Mouse (Mus musculus) thymus, adult 2 months (tissue): ENCODE results near the gene Zbtb3. TPM values are rescaled to one million over a fixed set of nuclear protein-coding genes. Genes with fewer than 3 reads are reported as not detected.

Experiments
- DNase-seq: peaks from one replicate; pipeline ENCODE4 v3.0.0; 2021
- H3K27ac ChIP-seq: fragments of 200-500 bp; 2 replicates; pipeline ENCODE4 v1.5.1; 2012; ENCODE audit warnings: low read length, control low read depth; ENCODE audit not compliant: control insufficient read depth, insufficient read depth
- H3K27me3 ChIP-seq: fragments of 200-500 bp; 2 replicates; pipeline ENCODE4 v1.6.1; 2012; ENCODE audit warnings: mild to moderate bottlenecking, low read length, moderate library complexity, mixed read lengths; ENCODE audit not compliant: control insufficient read depth, insufficient read depth
- H3K36me3 ChIP-seq: fragments of 200-500 bp; 2 replicates; pipeline ENCODE4 v1.6.1; 2012; ENCODE audit warnings: mild to moderate bottlenecking, low read length, moderate library complexity; ENCODE audit not compliant: control insufficient read depth, insufficient read depth
- H3K4me1 ChIP-seq: fragments of 200-500 bp; replicated peaks from 2 replicates; pipeline ENCODE4 v1.6.1; 2012; ENCODE audit warnings: low read length; ENCODE audit not compliant: control insufficient read depth, insufficient read depth
- H3K4me3 ChIP-seq: fragments of 200-500 bp; 2 replicates; pipeline ENCODE4 v1.5.1; 2012; ENCODE audit warnings: mild to moderate bottlenecking, low read length, control low read depth, moderate library complexity; ENCODE audit not compliant: control insufficient read depth, insufficient read depth
- CTCF ChIP-seq: fragments of 200-500 bp; IDR thresholded peaks from 2 replicates; pipeline ENCODE4 v1.5.1; 2012; ENCODE audit warnings: mild to moderate bottlenecking, control low read depth, low read length, moderate library complexity, borderline replicate concordance; ENCODE audit not compliant: control insufficient read depth, poor library complexity, insufficient read depth; ENCODE audit errors: extremely low read depth
- POLR2A ChIP-seq: fragments of 200-500 bp; IDR thresholded peaks from 2 replicates; pipeline ENCODE4 v1.6.1; 2012; ENCODE audit warnings: mild to moderate bottlenecking, low read length, control low read depth, moderate library complexity; ENCODE audit not compliant: control insufficient read depth, poor library complexity, insufficient read depth; ENCODE audit errors: extremely low read depth
- WGBS: fragments of 180-500 bp; shearing (Covaris S2); methylation state at CpG from one replicate; pipeline ENCODE4 v1.1.7; 2018; 5-methylcytosine and 5-hydroxymethylcytosine counted together
- polyA plus RNA-seq: library from polyadenylated mRNA; depleted of rRNA; stranded (reverse); fragments of >200 nt; gene quantifications from 2 replicates; pipeline ENCODE4 v1.2.3, GENCODE M21; 2012

The Zbtb3 gene
- polyA plus RNA-seq, 1 experiment, result 3.0 TPM

DNA sequence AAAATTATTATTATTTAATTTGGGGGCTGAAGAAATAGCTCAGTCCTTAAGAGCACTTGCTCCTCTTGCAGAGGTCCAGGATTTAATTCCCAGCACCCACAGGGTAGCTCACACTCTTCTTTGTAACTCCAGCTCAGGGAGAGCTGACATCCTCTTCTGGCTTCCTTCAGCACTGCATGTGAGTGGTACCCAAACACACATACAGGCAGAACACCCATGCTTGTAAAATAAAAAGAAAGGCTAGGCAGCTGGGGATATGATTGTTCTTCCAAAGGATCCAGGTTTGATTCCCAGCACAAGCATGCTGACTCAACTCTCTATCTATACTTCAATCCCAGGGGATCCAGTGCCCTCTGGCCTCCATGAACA lies 3.4 kb upstream of the Zbtb3 start:
- H3K27ac ChIP-seq, result no peak overlapping the region
- peaks cover 7% of the 10 kb centered on the region for H3K36me3 ChIP-seq
- TF ChIP-seq POLR2A, result no peak
- TF ChIP-seq CTCF, result no peak
- no peaks in the 10 kb centered on the region for H3K27me3 ChIP-seq
- H3K4me1 ChIP-seq, result peaks cover 15% of the 10 kb centered on the region; the same call in 1 of the 2 replicates
- H3K4me3 ChIP-seq, result no peak overlapping the region
- no peak for DNase-seq

DNA sequence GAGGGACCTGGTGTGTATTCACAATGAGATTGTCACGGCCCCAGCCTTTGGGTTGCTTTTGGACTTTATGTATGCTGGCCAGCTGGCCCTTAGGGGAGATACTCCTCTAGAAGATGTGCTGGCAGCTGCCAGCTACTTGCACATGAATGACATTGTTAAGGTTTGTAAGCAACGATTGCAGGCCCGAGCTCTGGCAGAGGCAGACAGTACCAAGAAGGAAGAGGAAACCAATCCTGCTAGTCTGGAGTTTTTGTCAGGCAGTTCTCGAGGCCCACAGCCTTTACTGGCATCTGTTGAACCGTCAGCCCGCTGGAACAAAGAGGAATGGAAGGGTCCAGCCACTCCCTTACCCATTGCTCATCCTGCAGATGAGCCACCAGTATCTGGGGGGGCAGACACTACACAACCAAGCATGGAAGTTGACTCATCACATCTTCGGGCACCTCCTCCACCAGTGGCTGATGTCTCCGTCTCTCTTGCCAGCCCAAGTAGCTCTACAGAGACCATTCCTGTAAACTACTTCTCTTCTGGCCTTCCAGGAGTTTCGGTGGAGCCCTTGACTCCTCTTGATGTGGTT lies 937 bp downstream of the Zbtb3 start:
- TF ChIP-seq CTCF (no peak), POLR2A (no peak)
- WGBS, result 86% methylated on average over 9 of the region's 9 CpGs
- Histone ChIP-seq H3K27ac (no peak overlapping the region), H3K36me3 (peaks cover 11% of the 10 kb centered on the region; the same call in 1 of the 2 replicates), H3K4me3 (no peak overlapping the region), H3K27me3 (no peaks in the 10 kb centered on the region), H3K4me1 (peaks cover 15% of the 10 kb centered on the region; the same call in 1 of the 2 replicates)
- no peak for DNase-seq

- no peak overlapping the region for H3K4me3 ChIP-seq
- 80% methylated on average over 11 of the region's 11 CpGs for WGBS
- H3K36me3 ChIP-seq, result peaks cover 16% of the 10 kb centered on the region; the same call in 1 of the 2 replicates
- TF ChIP-seq POLR2A (no peak), CTCF (no peak)
- no peak for DNase-seq
- H3K27me3 ChIP-seq, result no peaks in the 10 kb centered on the region
- peaks cover 13% of the 10 kb centered on the region; the same call in 1 of the 2 replicates for H3K4me1 ChIP-seq
- no peak overlapping the region for H3K27ac ChIP-seq
Measured at GRCm38 (mm10) chr19:8803879-8804660, 1.7 kb downstream of the Zbtb3 start.

DNA sequence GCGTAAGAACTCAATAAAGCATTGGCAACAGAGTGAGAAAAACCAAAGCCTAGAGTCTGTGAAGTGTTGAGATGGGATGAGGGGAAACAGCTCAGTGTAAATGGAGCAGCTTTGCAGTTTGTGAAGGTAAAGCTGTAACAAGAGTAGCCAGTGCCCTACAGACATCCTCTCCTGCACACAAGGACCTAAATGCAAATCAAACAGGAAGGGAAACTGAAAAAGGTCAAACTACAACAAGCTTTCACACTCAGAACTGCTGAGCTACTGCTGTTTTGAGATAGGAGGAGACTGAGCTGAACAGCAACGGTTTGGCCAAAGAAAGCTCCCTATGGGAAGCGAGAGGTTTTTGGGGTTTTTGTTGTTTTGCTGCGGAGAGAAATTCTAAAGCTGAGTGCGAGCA lies 4.5 kb downstream of the Zbtb3 start:
- DNase-seq, result no peak

GRCm38 (mm10) chr19:8815812-8816211 lies 13.5 kb downstream of the Zbtb3 start:
- H3K27me3 ChIP-seq, result no peaks in the 10 kb centered on the region
- peaks cover 6% of the 10 kb centered on the region for H3K4me1 ChIP-seq
- H3K27ac ChIP-seq, result no peak overlapping the region
- H3K36me3 ChIP-seq, result peaks cover 29% of the 10 kb centered on the region
- WGBS, result 91% methylated on average over 11 of the region's 11 CpGs
- DNase-seq, result no peak
- no peak for TF ChIP-seq CTCF
- TF ChIP-seq POLR2A, result no peak
- no peak overlapping the region for H3K4me3 ChIP-seq

More for the DNA sequence above, 4.5 kb downstream of the Zbtb3 start:
- TF ChIP-seq CTCF, result no peak
- TF ChIP-seq POLR2A, result no peak
- peaks cover 13% of the 10 kb centered on the region; the same call in 1 of the 2 replicates for H3K4me1 ChIP-seq
- no peak overlapping the region for H3K4me3 ChIP-seq
- H3K27me3 ChIP-seq, result no peaks in the 10 kb centered on the region
- H3K36me3 ChIP-seq, result peaks cover 36% of the 10 kb centered on the region
- WGBS, result 89% methylated on average over 5 of the region's 5 CpGs
- H3K27ac ChIP-seq, result no peak overlapping the region

DNA sequence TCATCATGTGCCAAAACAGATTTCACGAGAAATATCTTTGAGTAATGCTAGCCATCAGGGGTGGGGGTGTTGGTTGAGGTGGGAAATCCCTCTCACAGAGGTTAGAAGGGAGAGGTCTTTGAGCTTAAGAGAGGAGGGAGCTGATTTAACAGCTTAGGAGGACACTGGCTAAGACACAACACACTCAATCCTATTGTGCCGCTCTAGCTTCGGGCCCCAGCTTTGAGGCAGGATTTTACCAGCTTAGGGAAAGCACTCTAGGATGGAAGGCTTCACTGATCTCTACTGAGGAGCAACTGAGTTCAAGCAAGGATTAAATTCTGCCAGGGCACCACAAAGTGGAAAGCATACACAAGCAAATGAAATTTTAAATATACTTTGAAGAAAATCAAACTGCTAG lies 14.6 kb downstream of the Zbtb3 start:
- no peak overlapping the region for H3K4me3 ChIP-seq
- TF ChIP-seq CTCF, result no peak
- TF ChIP-seq POLR2A, result no peak
- H3K27ac ChIP-seq, result no peak overlapping the region
- peaks cover 20% of the 10 kb centered on the region for H3K36me3 ChIP-seq
- peaks cover 6% of the 10 kb centered on the region for H3K4me1 ChIP-seq
- H3K27me3 ChIP-seq, result no peaks in the 10 kb centered on the region
- DNase-seq, result no peak
- 84% methylated on average over 3 of the region's 3 CpGs for WGBS
